Mouse (Mus musculus) CH12.LX (cell line): ENCODE measurements at regions not wholly inside any gene's neighbourhood (a gene's known extent, or its start where the extent isn't known, plus 50 kb on each side); places are given as distances from the start of the nearest gene placed in this dataset.
A peak's percentile ranks its signal among the peaks of the same experiment; 100 is the strongest.

ENCODE experiments used
- DNase-seq: peaks from one replicate; pipeline ENCODE4 v3.0.0-alpha.2; 2013; ENCODE audit errors: extremely low read depth
- H3K27ac ChIP-seq: 2 replicates; pipeline ENCODE4 v1.5.1; 2012; ENCODE audit warnings: low read depth, mild to moderate bottlenecking, control low read depth, moderate library complexity; ENCODE audit not compliant: insufficient read depth
- H3K27me3 ChIP-seq: replicated peaks from 2 replicates; pipeline ENCODE3; 2012; ENCODE audit warnings: inconsistent platforms
- H3K36me3 ChIP-seq, 2 experiments: replicated peaks in 1 of 2; 2 replicates each; pipeline versions ENCODE3 to v1.6.1; 2012; ENCODE audit warnings: inconsistent platforms in 1 of 2, low read length in 1 of 2, mild to moderate bottlenecking in 1 of 2, mixed read lengths in 1 of 2, moderate library complexity in 1 of 2; ENCODE audit not compliant: control insufficient read depth in 1 of 2, insufficient read depth in 1 of 2
- H3K4me1 ChIP-seq, 2 experiments: 2 replicates each; pipeline ENCODE4 v1.6.1; 2012; ENCODE audit warnings: inconsistent platforms in 1 of 2, moderate library complexity in 1 of 2; ENCODE audit not compliant: insufficient read depth in 2 of 2, control insufficient read depth in 1 of 2
- H3K4me2 ChIP-seq: 2 replicates; pipeline ENCODE4 v1.6.1; 2012; ENCODE audit warnings: low read depth, mild to moderate bottlenecking, control low read depth; ENCODE audit not compliant: poor library complexity, insufficient read depth, severe bottlenecking
- H3K4me3 ChIP-seq, 3 experiments: fragments of 150-350 bp in 1 of 3; sonication (generic) in 1 of 3; replicated peaks in 1 of 3; 2 replicates each; pipeline versions ENCODE3 to v1.5.1; 2011 to 2012; ENCODE audit warnings: low read depth in 2 of 3, low read length in 2 of 3, mild to moderate bottlenecking in 2 of 3, moderate library complexity in 2 of 3, control low read depth in 1 of 3, improper control_type of control experiment in 1 of 3, inconsistent platforms in 1 of 3, mixed read lengths in 1 of 3; ENCODE audit not compliant: poor library complexity in 1 of 3
- H3K79me2 ChIP-seq: replicated peaks from 2 replicates; pipeline ENCODE4 v1.6.1; 2012; ENCODE audit warnings: mild to moderate bottlenecking, moderate library complexity; ENCODE audit not compliant: control insufficient read depth, poor library complexity, insufficient read depth, severe bottlenecking; ENCODE audit errors: extremely low read depth
- H3K9ac ChIP-seq: 2 replicates; pipeline ENCODE4 v1.6.1; 2012; ENCODE audit warnings: low read depth, mild to moderate bottlenecking, control low read depth, moderate library complexity; ENCODE audit not compliant: insufficient read depth
- H3K9me3 ChIP-seq: replicated peaks from 2 replicates; pipeline ENCODE3; 2012; ENCODE audit warnings: low read length, inconsistent platforms, mixed read lengths
- BHLHE40 ChIP-seq: IDR thresholded peaks from 2 replicates; pipeline ENCODE4 v1.6.1; 2011; ENCODE audit warnings: mild to moderate bottlenecking, low read depth, low read length, improper control_type of control experiment
- CHD2 ChIP-seq: IDR thresholded peaks from 2 replicates; pipeline ENCODE4 v1.6.1; 2011; ENCODE audit warnings: low read length, improper control_type of control experiment
- CTCF ChIP-seq, 2 experiments: IDR thresholded peaks in 1 of 2; conservative IDR thresholded peaks in 1 of 2; 2 replicates each; pipeline ENCODE4 v1.5.1; 2011 to 2012; ENCODE audit warnings: low read depth in 2 of 2, low read length in 2 of 2, improper control_type of control experiment in 1 of 2, inconsistent platforms in 1 of 2, mild to moderate bottlenecking in 1 of 2, moderate library complexity in 1 of 2
- E2F4 ChIP-seq: IDR thresholded peaks from 2 replicates; pipeline ENCODE4 v1.6.1; 2011; ENCODE audit warnings: low read depth, low read length, improper control_type of control experiment; ENCODE audit not compliant: insufficient replicate concordance
- EP300 ChIP-seq: IDR thresholded peaks from 2 replicates; pipeline ENCODE4 v1.6.1; 2011; ENCODE audit warnings: low read length, improper control_type of control experiment
- ETS1 ChIP-seq: conservative IDR thresholded peaks from 2 replicates; pipeline ENCODE4 v1.6.1; 2012; ENCODE audit warnings: low read depth, mild to moderate bottlenecking, inconsistent platforms, low read length, improper control_type of control experiment, moderate library complexity
- GABPA ChIP-seq: IDR thresholded peaks from 2 replicates; pipeline ENCODE4 v1.6.1; 2012; ENCODE audit warnings: low read depth, low read length, improper control_type of control experiment, inconsistent platforms; ENCODE audit not compliant: insufficient replicate concordance
- HCFC1 ChIP-seq: IDR thresholded peaks from 2 replicates; pipeline ENCODE4 v1.6.1; 2012; ENCODE audit warnings: low read depth, mild to moderate bottlenecking, inconsistent platforms, low read length, improper control_type of control experiment
- IRF4 ChIP-seq: IDR thresholded peaks from 2 replicates; pipeline ENCODE4 v1.6.1; 2014; ENCODE audit warnings: low read depth, mild to moderate bottlenecking, inconsistent platforms, low read length, improper control_type of control experiment
- JUN ChIP-seq: IDR thresholded peaks from 2 replicates; pipeline ENCODE4 v1.6.1; 2011; ENCODE audit warnings: low read depth, mild to moderate bottlenecking, low read length, improper control_type of control experiment, moderate library complexity; ENCODE audit not compliant: insufficient read depth
- MAFK ChIP-seq: IDR thresholded peaks from 2 replicates; pipeline ENCODE4 v1.6.1; 2011; ENCODE audit warnings: low read length, improper control_type of control experiment; ENCODE audit not compliant: insufficient replicate concordance
- MAX ChIP-seq: IDR thresholded peaks from 2 replicates; pipeline ENCODE4 v1.6.1; 2011; ENCODE audit warnings: low read length, improper control_type of control experiment
- MAZ ChIP-seq: IDR thresholded peaks from 2 replicates; pipeline ENCODE4 v1.6.1; 2012; ENCODE audit warnings: low read depth, mild to moderate bottlenecking, inconsistent platforms, low read length, improper control_type of control experiment, moderate library complexity
- MXI1 ChIP-seq: IDR thresholded peaks from 2 replicates; pipeline ENCODE4 v1.6.1; 2011; ENCODE audit warnings: mild to moderate bottlenecking, low read depth, low read length, improper control_type of control experiment
- NRF1 ChIP-seq: IDR thresholded peaks from 2 replicates; pipeline ENCODE4 v1.6.1; 2014; ENCODE audit warnings: low read depth, mild to moderate bottlenecking, inconsistent platforms, low read length, improper control_type of control experiment, moderate library complexity
- PAX5 ChIP-seq: IDR thresholded peaks from 2 replicates; pipeline ENCODE4 v1.6.1; 2012; ENCODE audit warnings: low read length, inconsistent platforms, mixed read lengths
- POLR2AphosphoS2 ChIP-seq: IDR thresholded peaks from 2 replicates; pipeline ENCODE4 v1.6.1; 2011; ENCODE audit warnings: low read depth, low read length, improper control_type of control experiment
- RAD21 ChIP-seq: IDR thresholded peaks from 2 replicates; pipeline ENCODE4 v1.6.1; 2011; ENCODE audit warnings: low read depth, mild to moderate bottlenecking, low read length, improper control_type of control experiment, moderate library complexity
- RCOR1 ChIP-seq: conservative IDR thresholded peaks from 2 replicates; pipeline ENCODE4 v1.6.1; 2012; ENCODE audit warnings: low read depth, mild to moderate bottlenecking, inconsistent platforms, low read length, improper control_type of control experiment
- SIN3A ChIP-seq: IDR thresholded peaks from 2 replicates; pipeline ENCODE4 v1.6.1; 2012; ENCODE audit warnings: low read length, improper control_type of control experiment, inconsistent platforms
- SMC3 ChIP-seq: IDR thresholded peaks from 2 replicates; pipeline ENCODE4 v1.6.1; 2011; ENCODE audit warnings: low read depth, low read length, improper control_type of control experiment
- TBP ChIP-seq: conservative IDR thresholded peaks from 2 replicates; pipeline ENCODE4 v1.6.1; 2011; ENCODE audit warnings: low read depth, low read length, improper control_type of control experiment
- TCF12 ChIP-seq: IDR thresholded peaks from 2 replicates; pipeline ENCODE4 v1.6.1; 2014; ENCODE audit warnings: low read depth, mild to moderate bottlenecking, inconsistent platforms, low read length, improper control_type of control experiment
- USF1 ChIP-seq: IDR thresholded peaks from 2 replicates; pipeline ENCODE4 v1.6.1; 2014; ENCODE audit warnings: low read depth, mild to moderate bottlenecking, inconsistent platforms, low read length, improper control_type of control experiment
- USF2 ChIP-seq: conservative IDR thresholded peaks from 2 replicates; pipeline ENCODE4 v1.6.1; 2011; ENCODE audit warnings: low read depth, low read length, improper control_type of control experiment
- ZC3H11A ChIP-seq: IDR thresholded peaks from 2 replicates; pipeline ENCODE4 v1.6.1; 2012; ENCODE audit warnings: low read depth, mild to moderate bottlenecking, inconsistent platforms, low read length, improper control_type of control experiment
- ZKSCAN1 ChIP-seq: IDR thresholded peaks from 2 replicates; pipeline ENCODE4 v1.6.1; 2012; ENCODE audit warnings: low read depth, inconsistent platforms, low read length, improper control_type of control experiment, borderline replicate concordance
- ZMIZ1 ChIP-seq: IDR thresholded peaks from 2 replicates; pipeline ENCODE4 v1.6.1; 2012; ENCODE audit warnings: low read depth, mild to moderate bottlenecking, inconsistent platforms, low read length, improper control_type of control experiment
- ZNF384 ChIP-seq: IDR thresholded peaks from 2 replicates; pipeline ENCODE4 v1.6.1; 2012; ENCODE audit warnings: low read depth, low read length, improper control_type of control experiment, inconsistent platforms
- dilution Hi-C: fragments of 300-500 bp; cut with MboI; formaldehyde crosslinking; loops from 2 replicates; pipeline ENCODE4 v1.14.3; 2020; ENCODE audit warnings: low sequenced_read_pairs; ENCODE audit not compliant: extremely low pct_unique_long_range_greater_than_20kb, extremely low pct_ligation_motif_present
- in situ Hi-C: fragments of 300-500 bp; cut with MboI; formaldehyde crosslinking; loops from 3 replicates; pipeline ENCODE4 v1.14.3; 2019; ENCODE audit warnings: low sequenced_read_pairs, low pct_ligation_motif_present, low pct_unique_long_range_greater_than_20kb, mixed read lengths

- no peak overlapping the region for H3K4me2 ChIP-seq
- no peak for DNase-seq
- no peak overlapping the region for H3K9ac ChIP-seq
- no peaks in the 10 kb centered on the region for H3K36me3 ChIP-seq
- in situ Hi-C loops = no loop called here
- dilution Hi-C loops = no loop called here
- TF ChIP-seq GABPA = no peak
- no peak for TF ChIP-seq POLR2AphosphoS2
- TF ChIP-seq CTCF (conservative IDR thresholded peaks at IDR 0.05 in 1 of 2, IDR thresholded peaks at IDR 0.05 in 1 of 2; ENCODE audit: low read depth in 2 of 2, low read length in 2 of 2) = no peak
- no peak for TF ChIP-seq MAX
- no peak for TF ChIP-seq HCFC1
- no peak for TF ChIP-seq ZKSCAN1
- no peak for TF ChIP-seq EP300
- TF ChIP-seq TBP = no peak
- TF ChIP-seq NRF1 = no peak
- TF ChIP-seq SIN3A = no peak
- TF ChIP-seq MAZ = no peak
- no peak for TF ChIP-seq ETS1
- no peaks in the 10 kb centered on the region for H3K27me3 ChIP-seq
- no peaks in the 10 kb centered on the region for H3K79me2 ChIP-seq
- H3K27ac ChIP-seq = no peak overlapping the region
- H3K9me3 ChIP-seq = no peaks in the 10 kb centered on the region
- H3K4me3 ChIP-seq = no peak overlapping the region
- H3K4me1 ChIP-seq = peaks cover 0 to 4% of the 10 kb centered on the region in 2 experiments; a peak in 2 of 4 replicates
Measured at GRCm38 (mm10) chr4:46257061-46257795, 61.1 kb upstream of the Xpa start.

- dilution Hi-C loops = no loop called here
- no peak overlapping the region for H3K4me2 ChIP-seq
- H3K9ac ChIP-seq = no peak overlapping the region
- H3K79me2 ChIP-seq = no peaks in the 10 kb centered on the region
- H3K27ac ChIP-seq = no peak overlapping the region
- peak; percentile 8 for DNase-seq
- peaks cover 0 to 4% of the 10 kb centered on the region in 2 experiments; a peak in 2 of 4 replicates for H3K4me1 ChIP-seq
- H3K9me3 ChIP-seq = no peaks in the 10 kb centered on the region
- no peak overlapping the region for H3K4me3 ChIP-seq
- TF ChIP-seq SMC3 (peak; percentile 14), ZNF384 (no peak), CHD2 (no peak), MAFK (no peak), SIN3A (no peak), USF1 (no peak), ZMIZ1 (no peak), BHLHE40 (no peak), POLR2AphosphoS2 (no peak), E2F4 (no peak), CTCF (conservative IDR thresholded peaks at IDR 0.05 in 1 of 2, IDR thresholded peaks at IDR 0.05 in 1 of 2; ENCODE audit: low read depth in 2 of 2, low read length in 2 of 2) (peak in 1 of 2 experiments; percentile 57; a peak in 2 of 4 replicates), ETS1 (no peak), MXI1 (no peak), MAZ (no peak), ZC3H11A (no peak), IRF4 (no peak), TCF12 (no peak), JUN (no peak), RCOR1 (no peak), PAX5 (no peak), GABPA (no peak), RAD21 (peak; percentile 46), NRF1 (no peak), USF2 (no peak), ZKSCAN1 (no peak)
- TF ChIP-seq, all 38 proteins: peak for 3
- in situ Hi-C loops = no loop called here
- no peaks in the 10 kb centered on the region for H3K27me3 ChIP-seq
- no peaks in the 10 kb centered on the region for H3K36me3 ChIP-seq
Measured at GRCm38 (mm10) chr4:46258774-46259173, 62.7 kb upstream of the Xpa start.
